Mouse (Mus musculus): ENCODE measurements around the gene Dnajb5. TPM values are rescaled to one million over a fixed set of nuclear protein-coding genes. Genes with fewer than 3 reads are reported as not detected.
"Not testable (repeated sequence)": the region's sequence is repeated elsewhere in the genome, so short reads cannot be mapped to it uniquely, and the experiment has no call there.

Dnajb5 gene
- polyA plus RNA-seq, 1 experiment, result 27.2 TPM

DNA sequence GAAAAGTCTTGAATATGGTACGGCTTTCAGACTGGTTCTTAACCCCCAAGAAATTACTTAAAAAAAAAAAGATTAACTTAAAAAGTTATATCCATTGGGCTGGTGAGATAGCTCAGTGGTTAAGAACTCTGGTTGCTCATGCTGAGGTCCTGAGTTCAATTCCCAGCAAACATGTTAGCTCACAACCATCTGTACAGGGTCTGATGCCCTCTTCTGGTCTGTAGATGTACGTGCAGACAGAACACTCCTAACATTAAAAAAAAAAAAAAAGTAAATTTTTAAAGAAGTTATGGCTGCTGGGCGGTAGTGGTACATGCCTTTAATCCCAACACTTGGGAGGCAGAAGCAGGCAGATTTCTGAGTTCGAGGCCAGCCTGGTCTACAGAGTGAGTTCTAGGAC, 28.4 kb downstream of the Dnajb5 start:
- Histone ChIP-seq H3K4me1 (ENCODE audit: control insufficient read depth, insufficient read depth, low read length) (no peaks in the 10 kb centered on the region), H3K4me3 (ENCODE audit: low read depth, low read length) (no peak overlapping the region), H3K27me3 (ENCODE audit: control insufficient read depth, insufficient read depth, low read length, poor library complexity, severe bottlenecking) (no peaks in the 10 kb centered on the region), H3K36me3 (ENCODE audit: control insufficient read depth, insufficient read depth, low read length, poor library complexity, severe bottlenecking) (peaks cover 33% of the 10 kb centered on the region), H3K9ac (ENCODE audit: low read depth, poor library complexity, severe bottlenecking) (no peak overlapping the region), H3K9me3 (replicated peaks; ENCODE audit: control insufficient read depth, insufficient read depth, low read length, poor library complexity, severe bottlenecking) (no peaks in the 10 kb centered on the region), H3K27ac (ENCODE audit: insufficient read depth, low read length) (no peak overlapping the region)
- TF ChIP-seq EP300 (IDR thresholded peaks at IDR 0.05; ENCODE audit: insufficient read depth, low read depth, low read length), result no peak

DNA sequence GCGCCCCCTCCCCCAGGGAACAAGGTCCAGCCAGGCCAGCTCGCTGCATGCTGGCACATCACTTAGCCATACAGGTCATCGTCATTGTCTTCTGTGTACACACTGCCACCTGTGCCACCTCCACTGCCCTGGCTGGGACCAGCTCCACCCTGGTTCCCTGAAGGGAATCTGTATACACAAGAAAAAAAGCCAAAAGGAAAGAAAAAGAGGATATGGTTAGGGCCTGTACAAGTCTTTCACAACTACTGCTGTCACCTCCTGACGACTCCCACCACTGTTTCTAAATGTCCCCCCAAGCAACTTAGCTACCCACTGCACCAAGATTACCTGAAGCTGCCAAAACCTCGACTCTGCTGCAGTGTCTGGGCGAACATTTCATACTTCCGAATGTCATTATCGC, 30.9 kb downstream of the Dnajb5 start:
- not testable (repeated sequence) for H3K27me3 ChIP-seq (ENCODE audit: control insufficient read depth, insufficient read depth, low read length, poor library complexity, severe bottlenecking); H3K4me3 ChIP-seq (ENCODE audit: low read depth, low read length); H3K4me1 ChIP-seq (ENCODE audit: control insufficient read depth, insufficient read depth, low read length); H3K9me3 ChIP-seq (replicated peaks; ENCODE audit: control insufficient read depth, insufficient read depth, low read length, poor library complexity, severe bottlenecking); H3K9ac ChIP-seq (ENCODE audit: low read depth, poor library complexity, severe bottlenecking); H3K27ac ChIP-seq (ENCODE audit: insufficient read depth, low read length)
- peaks cover 57% of the 10 kb centered on the region for H3K36me3 ChIP-seq (ENCODE audit: control insufficient read depth, insufficient read depth, low read length, poor library complexity, severe bottlenecking)

DNA sequence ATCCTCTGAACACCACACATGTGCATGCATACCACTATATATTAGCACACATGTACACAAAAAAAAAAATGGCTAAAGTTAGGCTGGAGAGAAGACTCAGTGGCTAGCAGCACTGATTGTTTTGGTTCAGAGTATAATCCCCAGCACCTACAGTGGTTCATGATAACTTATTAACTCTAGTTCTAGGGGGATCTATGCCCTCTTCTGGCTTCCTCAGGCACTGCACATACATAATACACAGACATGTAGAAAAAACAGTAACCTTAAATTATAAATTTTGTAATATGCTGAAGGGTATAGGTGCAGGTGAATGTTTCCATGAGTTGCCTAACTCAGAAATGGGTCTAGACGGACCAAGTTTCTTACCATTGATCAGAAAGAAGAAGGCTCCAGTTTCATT, 38.7 kb downstream of the Dnajb5 start:
- Histone ChIP-seq H3K36me3 (ENCODE audit: control insufficient read depth, insufficient read depth, low read length, poor library complexity, severe bottlenecking) (peaks cover 92% of the 10 kb centered on the region), H3K4me1 (ENCODE audit: control insufficient read depth, insufficient read depth, low read length) (no peaks in the 10 kb centered on the region), H3K27ac (ENCODE audit: insufficient read depth, low read length) (no peak overlapping the region), H3K9ac (ENCODE audit: low read depth, poor library complexity, severe bottlenecking) (no peak overlapping the region), H3K27me3 (ENCODE audit: control insufficient read depth, insufficient read depth, low read length, poor library complexity, severe bottlenecking) (no peaks in the 10 kb centered on the region), H3K9me3 (replicated peaks; ENCODE audit: control insufficient read depth, insufficient read depth, low read length, poor library complexity, severe bottlenecking) (no peaks in the 10 kb centered on the region), H3K4me3 (ENCODE audit: low read depth, low read length) (no peak overlapping the region)
- no peak for TF ChIP-seq EP300 (IDR thresholded peaks at IDR 0.05; ENCODE audit: insufficient read depth, low read depth, low read length)
- no peak for TF ChIP-seq POLR2A (IDR thresholded peaks at IDR 0.05; ENCODE audit: insufficient read depth, low read length)
- no peak for TF ChIP-seq CTCF (IDR thresholded peaks at IDR 0.05; ENCODE audit: low read depth, low read length)

DNA sequence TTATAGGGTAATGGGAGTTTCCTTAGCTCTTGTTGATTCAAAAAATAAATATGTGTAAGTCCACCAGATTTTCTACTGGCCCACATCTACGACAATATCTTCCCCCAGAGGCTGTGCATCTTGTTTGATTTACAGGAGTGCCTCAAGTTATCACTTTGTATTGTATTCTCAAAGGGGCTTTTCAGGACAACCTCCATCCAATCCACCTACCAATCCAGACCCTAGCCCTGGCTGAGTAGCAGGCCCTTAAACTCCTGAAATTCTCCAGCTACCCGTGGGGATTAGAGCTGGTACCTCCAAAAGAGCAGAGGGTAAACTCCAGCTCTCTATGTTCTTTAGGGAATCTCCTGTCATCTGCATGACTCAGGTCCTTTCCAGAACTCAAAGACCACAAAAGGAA, 48.4 kb downstream of the Dnajb5 start:
- Histone ChIP-seq H3K9ac (ENCODE audit: low read depth, poor library complexity, severe bottlenecking) (peak overlapping the region; percentile 88), H3K27me3 (ENCODE audit: control insufficient read depth, insufficient read depth, low read length, poor library complexity, severe bottlenecking) (no peaks in the 10 kb centered on the region), H3K4me1 (ENCODE audit: control insufficient read depth, insufficient read depth, low read length) (no peaks in the 10 kb centered on the region), H3K36me3 (ENCODE audit: control insufficient read depth, insufficient read depth, low read length, poor library complexity, severe bottlenecking) (peaks cover 36% of the 10 kb centered on the region), H3K4me3 (ENCODE audit: low read depth, low read length) (no peak overlapping the region), H3K9me3 (replicated peaks; ENCODE audit: control insufficient read depth, insufficient read depth, low read length, poor library complexity, severe bottlenecking) (no peaks in the 10 kb centered on the region), H3K27ac (ENCODE audit: insufficient read depth, low read length) (no peak overlapping the region; the same call in 1 of the 2 replicates)
- no peak for TF ChIP-seq EP300 (IDR thresholded peaks at IDR 0.05; ENCODE audit: insufficient read depth, low read depth, low read length)
- no peak for TF ChIP-seq POLR2A (IDR thresholded peaks at IDR 0.05; ENCODE audit: insufficient read depth, low read length)
- no peak for TF ChIP-seq CTCF (IDR thresholded peaks at IDR 0.05; ENCODE audit: low read depth, low read length)

DNA sequence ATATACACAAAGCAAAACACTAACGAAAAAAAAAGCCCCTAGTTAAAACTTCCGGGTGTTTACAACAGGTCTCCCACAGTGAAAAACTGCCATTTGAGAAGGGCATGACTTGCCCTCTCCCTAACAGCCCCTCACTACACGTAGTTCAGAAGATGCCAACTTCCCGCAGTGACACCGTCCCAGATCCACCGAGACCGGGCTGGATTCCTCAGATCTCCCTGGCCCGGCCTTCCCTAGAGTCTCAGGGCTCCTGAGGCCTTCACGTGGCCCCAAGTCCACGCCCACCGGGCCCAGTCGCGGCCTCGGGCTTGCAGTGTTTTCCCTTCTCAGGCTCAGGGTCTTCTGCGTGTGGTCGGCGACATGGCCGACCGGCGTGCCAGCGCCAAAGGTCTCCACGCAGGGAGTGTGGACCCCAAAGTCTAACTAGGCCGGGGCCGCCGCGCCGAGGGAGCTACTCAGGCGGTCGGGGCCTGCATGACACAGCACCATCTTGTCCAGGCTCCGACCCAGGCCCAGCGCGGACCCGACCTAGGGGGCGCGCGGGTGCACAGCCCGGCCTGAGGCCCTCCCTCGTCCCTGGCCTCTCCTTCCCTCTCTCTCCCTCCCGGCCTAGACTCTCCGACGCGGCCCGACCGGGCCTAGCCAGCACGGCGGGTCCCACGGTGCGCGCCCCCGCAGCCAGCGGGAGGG, 50.0 kb downstream of the Dnajb5 start:
- TF ChIP-seq CTCF (IDR thresholded peaks at IDR 0.05; ENCODE audit: low read depth, low read length), result peak; percentile 8
- TF ChIP-seq EP300 (IDR thresholded peaks at IDR 0.05; ENCODE audit: insufficient read depth, low read depth, low read length), result no peak
- H3K27ac ChIP-seq (ENCODE audit: insufficient read depth, low read length), result peak overlapping the region; percentile 85
- peaks cover 21% of the 10 kb centered on the region for H3K36me3 ChIP-seq (ENCODE audit: control insufficient read depth, insufficient read depth, low read length, poor library complexity, severe bottlenecking)
- no peaks in the 10 kb centered on the region for H3K27me3 ChIP-seq (ENCODE audit: control insufficient read depth, insufficient read depth, low read length, poor library complexity, severe bottlenecking)
- peak overlapping the region; percentile 94 for H3K4me3 ChIP-seq (ENCODE audit: low read depth, low read length)
- H3K9me3 ChIP-seq (replicated peaks; ENCODE audit: control insufficient read depth, insufficient read depth, low read length, poor library complexity, severe bottlenecking), result no peaks in the 10 kb centered on the region
- H3K4me1 ChIP-seq (ENCODE audit: control insufficient read depth, insufficient read depth, low read length), result no peaks in the 10 kb centered on the region
- peak overlapping the region; percentile 88 for H3K9ac ChIP-seq (ENCODE audit: low read depth, poor library complexity, severe bottlenecking)

DNA sequence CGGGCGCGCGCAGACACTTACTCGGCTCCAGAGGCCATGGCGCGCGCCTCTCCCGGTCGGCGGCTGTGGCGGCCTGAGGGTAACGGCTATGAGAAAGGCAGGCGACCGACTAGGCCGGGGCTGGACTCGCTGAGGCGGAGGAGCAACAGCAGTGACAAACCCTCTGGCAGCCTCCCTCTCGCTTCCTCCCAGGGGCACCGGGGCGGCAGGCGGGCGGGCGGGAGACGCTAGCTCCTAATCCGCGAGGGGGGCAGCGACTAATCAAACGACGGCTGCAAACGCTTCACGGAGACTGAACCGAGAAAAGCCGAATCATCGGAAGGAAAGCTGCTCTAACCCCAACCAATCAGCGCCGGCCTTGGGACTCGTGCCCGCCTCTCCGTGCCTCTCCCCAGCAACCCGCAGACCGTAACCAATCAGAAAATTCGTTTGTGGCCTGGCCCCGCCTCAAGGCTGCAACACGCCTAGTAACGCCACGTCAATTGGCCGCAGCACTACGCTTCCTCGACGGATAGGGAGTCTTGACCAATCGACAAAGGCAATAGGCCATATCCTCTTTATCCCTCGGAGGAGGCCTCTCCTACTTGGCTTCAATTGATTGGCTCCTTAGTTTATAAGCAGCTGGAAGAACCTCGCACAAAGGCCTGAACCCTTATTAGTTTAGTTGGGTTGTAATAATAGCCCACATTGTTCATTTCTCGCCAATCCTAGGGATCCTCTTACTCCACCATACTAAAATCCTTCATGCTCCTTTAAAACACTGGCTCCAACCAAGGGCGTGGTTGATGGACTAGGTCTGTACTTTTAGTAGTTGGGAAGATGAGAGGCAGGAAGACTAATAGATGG, 50.8 kb downstream of the Dnajb5 start, which contains the start of gene Vcp:
TSS of gene Vcp (minus strand) at position 367 of the 846 bp plus-strand sequence.
- peak; percentile 17 for TF ChIP-seq POLR2A (IDR thresholded peaks at IDR 0.05; ENCODE audit: insufficient read depth, low read length)
- not testable (repeated sequence) for H3K9me3 ChIP-seq (replicated peaks; ENCODE audit: control insufficient read depth, insufficient read depth, low read length, poor library complexity, severe bottlenecking); H3K27me3 ChIP-seq (ENCODE audit: control insufficient read depth, insufficient read depth, low read length, poor library complexity, severe bottlenecking); H3K4me1 ChIP-seq (ENCODE audit: control insufficient read depth, insufficient read depth, low read length)
- Histone ChIP-seq H3K36me3 (ENCODE audit: control insufficient read depth, insufficient read depth, low read length, poor library complexity, severe bottlenecking) (peaks cover 13% of the 10 kb centered on the region), H3K27ac (ENCODE audit: insufficient read depth, low read length) (peak within 1 kb of the TSS; percentile 85), H3K4me3 (ENCODE audit: low read depth, low read length) (peak within 1 kb of the TSS; percentile 94), H3K9ac (ENCODE audit: low read depth, poor library complexity, severe bottlenecking) (peak within 1 kb of the TSS; percentile 88)

Data from ES-Bruce4 (cell line).